ENCODE assay signal across 8 mouse cellular contexts in genomic region chr2:167373266-167373665, GRCm38 (mm10). TPM values are rescaled to one million over a fixed set of nuclear protein-coding genes. Genes with fewer than 3 reads are reported as not detected.
DNase-seq lines count a peak whose midpoint lies in the region; ATAC-seq and TF ChIP-seq lines count a peak whose summit lies in the region.

No protein-coding gene starts in this region.

- no peak for TF ChIP-seq CTCF in midbrain, postnatal 0 days (IDR thresholded peaks at IDR 0.05)
- TF ChIP-seq CTCF in thymus, adult 2 months (IDR thresholded peaks at IDR 0.05; ENCODE audit: borderline replicate concordance, control insufficient read depth, extremely low read depth, insufficient read depth, low read length, poor library complexity) = no peak

- TF ChIP-seq POLR2A in thymus, adult 2 months (IDR thresholded peaks at IDR 0.05; ENCODE audit: control insufficient read depth, extremely low read depth, insufficient read depth, low read length, poor library complexity) = no peak

- H3K4me2 ChIP-seq in midbrain, postnatal 0 days (ENCODE audit: low read depth, low read length, poor library complexity, severe bottlenecking) = no peak overlapping the region
- no peak overlapping the region for H3K4me2 ChIP-seq in midbrain, embryonic 13.5 days (replicated peaks)

- H3K9me3 ChIP-seq in midbrain, postnatal 0 days (ENCODE audit: low read length) = no peaks in the 10 kb centered on the region
- H3K9me3 ChIP-seq in midbrain, embryonic 13.5 days = no peaks in the 10 kb centered on the region

- H3K4me1 ChIP-seq in midbrain, postnatal 0 days (ENCODE audit: insufficient read depth, low read length) = no peaks in the 10 kb centered on the region
- H3K4me1 ChIP-seq in midbrain, embryonic 13.5 days (replicated peaks) = 0 out of 2 replicates have a peak, but pooled peaks cover 3% of the 10 kb centered on the region
- peaks cover 13% of the 10 kb centered on the region for H3K4me1 ChIP-seq in thymus, adult 2 months (replicated peaks; ENCODE audit: control insufficient read depth, insufficient read depth, low read length)

- H3K4me3 ChIP-seq in midbrain, postnatal 0 days (ENCODE audit: low read depth, low read length) = no peak overlapping the region
- no peak overlapping the region for H3K4me3 ChIP-seq in midbrain, embryonic 13.5 days (replicated peaks)
- no peak overlapping the region for H3K4me3 ChIP-seq in thymus, adult 2 months (ENCODE audit: control insufficient read depth, insufficient read depth, low read length)

- H3K36me3 ChIP-seq in midbrain, postnatal 0 days (ENCODE audit: insufficient read depth, low read length) = no peaks in the 10 kb centered on the region
- H3K36me3 ChIP-seq in midbrain, embryonic 13.5 days = no peaks in the 10 kb centered on the region
- H3K36me3 ChIP-seq in thymus, adult 2 months (ENCODE audit: control insufficient read depth, insufficient read depth, low read length) = no peaks in the 10 kb centered on the region

- peak; percentile 82 for DNase-seq in adrenal gland, postnatal 10 days
- DNase-seq in adrenal gland, adult 18-20 months (ENCODE audit: low spot score in 2 of 2) = no peak
- DNase-seq in midbrain, postnatal 0 days (ENCODE audit: low spot score) = peak; percentile 57
- peak; percentile 48 for DNase-seq in gastrocnemius, postnatal 25 days
- DNase-seq in ovary, postnatal 36 days (ENCODE audit: low spot score) = peak; percentile 43
- no peak for DNase-seq in spleen, postnatal 10 days (ENCODE audit: low spot score in 2 of 2)
- DNase-seq in thymus, adult 2 months = no peak

- no peaks in the 10 kb centered on the region for H3K27me3 ChIP-seq in midbrain, postnatal 0 days (ENCODE audit: insufficient read depth, low read length)
- no peaks in the 10 kb centered on the region for H3K27me3 ChIP-seq in midbrain, embryonic 13.5 days
- H3K27me3 ChIP-seq in thymus, adult 2 months (ENCODE audit: control insufficient read depth, insufficient read depth, low read length) = no peaks in the 10 kb centered on the region

- ATAC-seq in midbrain, postnatal 0 days (ENCODE audit: low FRiP score) = no peak
- no peak for ATAC-seq in midbrain, embryonic 13.5 days

- no peak overlapping the region for H3K9ac ChIP-seq in midbrain, postnatal 0 days (replicated peaks; ENCODE audit: low read length, poor library complexity, severe bottlenecking)
- H3K9ac ChIP-seq in midbrain, embryonic 13.5 days (replicated peaks) = no peak overlapping the region

- WGBS in midbrain, postnatal 0 days = 61% methylated on average over 5 of the region's 5 CpGs
- WGBS in midbrain, embryonic 13.5 days = 82% methylated on average over 5 of the region's 5 CpGs
- 83% methylated on average over 5 of the region's 5 CpGs for WGBS in thymus, adult 2 months

- H3K27ac ChIP-seq in midbrain, postnatal 0 days (ENCODE audit: low read depth, low read length) = no peak overlapping the region
- H3K27ac ChIP-seq in midbrain, embryonic 13.5 days = no peak overlapping the region
- H3K27ac ChIP-seq in thymus, adult 2 months (ENCODE audit: control insufficient read depth, insufficient read depth, low read length) = no peak overlapping the region

RNA-seq across cellular contexts. Expression of gene B4galt5, which starts 24.3 kb away (rescaled TPM):
- 10 to 100 TPM; 55.5 to 76.9 TPM for total RNA-seq in adrenal gland, postnatal 10 days (2021)
- 100 to 1,000 TPM in 1 of 2 experiments, 10 to 100 TPM in 1; 74.7 to 123 TPM for total RNA-seq in adrenal gland, adult 18-20 months (2021)
- total RNA-seq in midbrain, postnatal 0 days (2014; rRNA removed) = 64.1 and 88.3 TPM in 2 replicates
- polyA plus RNA-seq in midbrain, postnatal 0 days (2015; fragmentation: Nextera tagmentation; extraction: Ambion mirVana) = 29.1 and 35.6 TPM in 2 replicates
- 10.6 and 11.2 TPM in 2 replicates for polyA plus RNA-seq in midbrain, embryonic 13.5 days (2015; fragmentation: Nextera tagmentation; extraction: Ambion mirVana)
- 1 to 10 TPM; 9.8 to 10.0 TPM for total RNA-seq in gastrocnemius, postnatal 25 days (2021)
- polyA plus RNA-seq in thymus, adult 2 months (2012; rRNA removed) = 10.9 and 14.2 TPM in 2 replicates

RNA-seq across cellular contexts. Expression of gene Slc9a8, which starts 48.2 kb away (rescaled TPM):
- total RNA-seq in adrenal gland, postnatal 10 days (2021) = 10 to 100 TPM; 28.8 to 37.0 TPM
- 10 to 100 TPM; 32.6 to 33.1 TPM for total RNA-seq in adrenal gland, adult 18-20 months (2021)
- 30.6 and 36.2 TPM in 2 replicates for total RNA-seq in midbrain, postnatal 0 days (2014; rRNA removed)
- 17.9 TPM in 2 replicates for polyA plus RNA-seq in midbrain, postnatal 0 days (2015; fragmentation: Nextera tagmentation; extraction: Ambion mirVana)
- 22.7 and 23.0 TPM in 2 replicates for polyA plus RNA-seq in midbrain, embryonic 13.5 days (2015; fragmentation: Nextera tagmentation; extraction: Ambion mirVana)
- total RNA-seq in gastrocnemius, postnatal 25 days (2021) = 10 to 100 TPM; 23.4 to 27.7 TPM
- polyA plus RNA-seq in thymus, adult 2 months (2012; rRNA removed) = 75.4 and 90.9 TPM in 2 replicates

Comparison
In these comparisons a context has a peak if more than half of its experiments do, and no peak if none do; other contexts are left out.
1. DNase-seq: peak in adrenal gland, postnatal 10 days (single experiment), midbrain, postnatal 0 days (single experiment), gastrocnemius, postnatal 25 days (single experiment) and ovary, postnatal 36 days (single experiment); none in adrenal gland, adult 18-20 months (0 of 2), spleen, postnatal 10 days (0 of 2) and thymus, adult 2 months (single experiment).